Mouse (Mus musculus) layer of hippocampus, postnatal 10 days (tissue): ENCODE measurements around the gene Sp7. TPM values are rescaled to one million over a fixed set of nuclear protein-coding genes. Genes with fewer than 3 reads are reported as not detected.
A peak's percentile ranks its signal among the peaks of the same experiment; 100 is the strongest.

Source experiments
- DNase-seq, 2 experiments: peaks; one replicate each; pipeline ENCODE4 v3.0.0; 2021; ENCODE audit warnings: low spot score in 2 of 2
- total RNA-seq, 2 experiments: library from RNA; stranded (reverse); gene quantifications; 2 replicates each; pipeline ENCODE4 v1.2.3; 2021

Gene Sp7
- total RNA-seq, 2 experiments from 2014 or later: 0.18 to 0.27 TPM

DNA sequence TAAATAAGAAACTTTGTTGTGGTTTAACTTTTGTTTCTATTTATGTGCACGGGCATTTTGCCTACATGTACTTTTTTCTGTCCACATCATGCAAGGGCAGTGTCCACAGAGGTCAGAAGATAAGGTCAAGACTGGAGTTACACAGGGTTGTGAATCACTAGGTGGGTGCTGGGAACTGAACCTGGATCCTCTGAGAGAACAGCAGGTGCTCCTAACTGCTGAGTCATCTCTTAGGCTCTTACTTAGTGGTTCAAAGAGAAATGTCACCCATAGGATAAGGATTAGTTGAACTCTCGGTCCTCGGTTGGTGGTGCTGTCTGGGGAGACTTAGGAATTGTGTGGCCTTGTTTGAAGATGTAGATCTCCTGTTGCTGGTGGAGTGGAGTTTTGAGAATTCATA lies 22.0 kb upstream of the Sp7 start:
- no peak for DNase-seq

DNA sequence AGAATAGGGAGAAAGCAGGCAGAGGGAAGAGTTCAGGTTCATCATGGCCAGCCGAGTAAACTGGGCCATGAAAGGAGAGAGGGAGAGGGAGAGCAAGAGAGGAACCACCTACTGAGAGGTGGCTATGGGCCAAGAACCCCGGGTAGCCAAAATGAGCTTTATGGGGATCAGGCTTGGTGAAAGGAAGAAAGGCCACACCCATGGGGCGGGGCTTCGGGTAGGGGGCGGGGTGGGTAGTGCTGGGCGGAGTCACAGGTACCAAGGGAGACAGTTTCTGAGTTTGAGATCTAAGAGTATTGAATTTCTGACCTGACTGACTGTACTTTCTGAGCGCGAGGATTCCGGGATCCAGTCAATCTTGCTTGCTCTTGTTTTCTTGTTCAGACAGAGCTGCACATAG lies 19.7 kb upstream of the Sp7 start:
- DNase-seq: no peak

DNA sequence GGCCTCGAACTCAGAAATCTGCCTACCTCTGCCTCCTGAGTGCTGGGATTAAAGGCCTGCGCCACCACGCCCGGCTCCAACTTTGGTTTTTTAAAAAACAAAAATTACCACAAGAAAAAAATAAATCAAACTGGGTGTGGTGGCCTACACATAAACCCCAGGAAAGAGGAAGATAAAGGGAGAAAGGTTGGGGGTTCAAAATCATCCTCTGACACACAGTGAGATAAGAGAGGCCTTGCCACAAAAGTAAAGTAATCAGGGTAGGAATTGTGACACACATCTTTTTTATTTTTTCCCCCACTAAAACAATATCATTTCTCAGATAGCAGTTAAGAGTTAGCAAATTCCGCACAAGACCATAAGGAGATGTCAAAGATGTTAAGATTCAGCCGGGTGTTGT lies 16.7 kb upstream of the Sp7 start:
- DNase-seq: no peak

DNA sequence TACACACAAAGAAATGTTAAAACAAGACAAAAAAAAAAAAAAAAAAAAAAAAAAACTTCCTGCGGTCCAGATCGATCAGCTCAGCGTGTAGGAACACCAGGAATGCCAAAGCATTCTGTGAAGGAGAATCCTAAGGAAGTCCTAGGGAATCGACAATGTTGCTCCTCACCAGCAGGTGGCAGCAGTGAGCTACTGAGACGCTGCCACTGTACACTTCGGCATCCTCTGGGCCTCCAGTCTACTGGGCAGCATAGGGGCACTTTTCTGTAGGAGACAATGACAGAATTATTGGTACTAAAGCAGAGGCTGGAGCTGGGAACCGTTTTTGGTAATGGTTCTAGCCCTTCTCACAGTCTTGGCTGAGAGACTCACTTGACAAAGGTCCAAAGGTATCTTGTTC lies 14.6 kb upstream of the Sp7 start:
- DNase-seq: peak; percentile 83 to 86

DNA sequence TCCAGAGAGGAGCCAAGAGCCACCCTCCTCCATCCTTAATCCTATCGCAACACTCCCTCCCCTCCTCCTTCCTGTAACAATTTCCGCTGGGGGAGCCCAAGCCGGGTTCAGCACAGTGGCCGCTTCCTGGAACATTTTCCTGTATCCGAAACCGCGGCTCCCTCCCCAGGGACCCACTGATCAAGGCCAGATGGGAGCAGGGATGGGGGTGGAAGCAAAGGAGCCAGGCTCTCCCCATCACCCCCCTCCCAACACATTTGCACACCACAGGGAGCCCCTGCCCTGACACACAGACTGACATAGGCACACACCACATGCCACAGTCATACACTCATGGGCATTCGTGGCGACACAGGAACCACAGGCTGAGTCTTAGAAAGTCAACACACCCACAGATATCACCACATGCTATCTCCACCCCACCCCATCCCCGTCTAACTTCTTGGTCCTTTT lies 10.9 kb upstream of the Sp7 start:
- DNase-seq: no peak

DNA sequence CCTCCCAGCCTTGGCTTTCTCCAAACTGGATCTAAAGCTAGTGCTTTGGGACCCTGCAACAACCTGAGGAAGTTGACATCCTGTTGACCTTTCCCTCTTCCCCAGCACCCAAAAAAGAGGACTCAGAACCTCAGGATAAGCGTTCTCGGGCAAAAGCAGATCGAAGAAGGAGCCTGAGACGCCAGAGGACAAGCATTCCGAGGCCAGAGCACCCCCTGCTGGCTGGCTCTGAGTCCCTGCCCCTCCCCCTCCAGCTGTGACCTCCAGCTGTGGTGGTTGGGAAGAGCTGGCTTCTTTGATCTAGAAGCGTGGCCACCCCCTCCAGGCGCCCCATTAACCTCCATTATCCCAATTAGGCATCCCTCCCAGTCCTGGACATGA lies 10.2 kb upstream of the Sp7 start:
- peak; percentile 78 to 85 for DNase-seq

DNA sequence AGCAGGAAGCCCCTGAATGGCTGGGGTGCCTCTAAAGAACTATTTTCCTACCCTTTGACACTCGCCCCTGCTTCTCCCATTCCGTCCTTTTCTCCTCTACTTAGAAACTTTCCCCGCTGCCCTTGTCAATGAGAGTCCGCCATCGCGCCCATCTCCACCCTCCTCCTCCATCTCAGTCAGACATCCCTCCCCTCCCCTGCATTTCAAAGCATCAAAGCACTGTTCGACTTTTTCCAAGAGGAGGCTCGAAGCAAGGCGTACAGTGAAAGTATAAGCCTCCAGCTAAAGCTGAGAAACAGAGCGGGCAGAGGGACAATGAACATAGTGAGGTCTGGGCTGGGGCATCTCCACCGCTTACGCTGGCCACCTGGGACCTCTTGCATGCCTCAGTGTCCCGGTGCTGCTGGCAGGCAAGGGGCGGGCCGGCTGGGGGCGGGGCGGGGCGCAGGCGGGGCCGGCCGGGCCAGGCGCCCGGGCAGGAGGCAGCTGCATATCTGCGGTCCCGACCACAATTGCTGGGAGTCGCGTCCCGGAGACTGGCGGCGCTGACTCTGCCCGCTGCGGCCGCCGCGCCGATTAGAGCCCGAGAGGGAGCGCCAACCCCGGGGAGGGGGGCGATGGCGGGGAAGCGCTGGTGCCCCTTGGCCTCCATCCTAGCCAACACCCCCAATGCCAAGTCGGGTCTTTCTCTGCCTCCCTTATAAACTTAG lies 9.6 kb upstream of the Sp7 start:
- DNase-seq: peak; percentile 37 to 45

DNA sequence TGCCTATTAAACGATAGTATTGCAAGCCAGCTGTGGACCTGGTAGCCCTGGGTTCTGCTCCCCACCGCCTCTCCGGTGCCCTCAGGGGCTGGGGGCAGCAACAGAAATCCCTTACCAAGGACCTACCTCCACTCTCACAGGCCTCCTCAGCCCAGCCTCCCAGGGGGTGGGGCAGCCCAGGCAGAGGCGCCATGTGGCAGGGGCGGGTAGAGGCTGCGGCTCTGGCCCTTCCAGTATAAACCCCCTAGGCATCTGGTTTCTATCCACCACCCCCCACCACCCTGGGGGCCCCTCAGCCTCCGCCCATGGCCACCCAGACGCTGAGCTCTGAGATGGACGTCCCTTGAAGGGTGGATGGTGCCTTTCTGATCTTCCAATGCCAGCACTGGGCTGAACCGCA lies 3.7 kb upstream of the Sp7 start:
- DNase-seq: no peak

DNA sequence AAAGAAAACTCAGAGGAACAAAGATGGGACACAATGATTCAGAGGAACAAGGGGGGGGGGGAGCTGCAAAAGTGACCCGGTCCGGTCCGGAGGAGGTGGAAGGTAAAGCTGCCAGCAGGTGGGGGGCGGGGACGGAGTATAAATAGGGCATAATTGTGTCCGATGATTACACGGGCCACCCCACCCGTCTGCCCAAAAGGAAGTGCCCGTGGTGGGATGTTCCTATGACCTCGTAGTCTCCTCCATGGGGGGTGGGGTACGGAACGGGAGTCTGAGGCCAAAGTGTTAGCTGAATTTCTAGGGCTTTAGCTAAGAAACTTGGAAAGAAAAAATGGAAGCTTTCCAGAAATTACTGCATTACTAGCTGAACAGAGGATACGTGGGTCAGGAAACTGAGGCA lies 3.0 kb upstream of the Sp7 start:
- no peak for DNase-seq

DNA sequence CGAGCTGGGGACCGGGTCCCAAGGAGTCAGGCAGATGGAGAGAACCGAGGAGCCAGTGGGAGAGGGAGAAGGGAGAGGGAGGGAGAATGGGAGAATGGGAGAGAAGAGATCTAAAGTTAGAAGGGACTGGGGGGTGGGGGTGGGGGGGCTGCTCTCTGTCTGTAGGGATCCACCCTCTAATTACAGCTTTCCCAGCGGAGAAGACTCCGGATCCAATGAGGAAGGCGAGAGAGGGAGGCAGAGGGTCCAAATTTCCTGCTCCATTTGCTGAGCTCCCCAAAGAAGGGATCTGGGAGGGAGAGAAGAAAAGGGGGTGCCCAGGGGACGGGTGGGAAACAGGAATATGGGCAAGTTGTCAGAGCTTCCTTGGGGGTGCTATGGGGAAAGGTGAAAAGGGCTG lies 744 bp downstream of the Sp7 start:
- no peak for DNase-seq

DNA sequence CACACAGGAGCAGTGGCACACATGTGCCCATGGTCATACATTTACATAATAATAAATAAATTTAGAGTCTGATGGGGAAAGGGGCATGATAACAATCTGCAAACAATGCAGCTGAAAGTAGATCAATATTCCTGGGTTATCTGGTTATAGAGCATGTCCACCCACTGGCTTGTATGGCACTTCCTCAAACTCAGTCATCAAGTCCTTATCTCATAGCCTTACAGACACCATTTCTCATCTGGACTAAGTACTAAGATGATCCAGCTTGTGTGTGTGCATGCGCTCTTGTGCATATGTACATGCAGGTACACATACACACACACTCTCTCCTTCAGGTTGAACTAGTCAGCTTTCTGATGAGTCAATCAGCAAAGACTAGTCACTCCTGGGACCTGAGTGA lies 2.3 kb downstream of the Sp7 start:
- no peak for DNase-seq

DNA sequence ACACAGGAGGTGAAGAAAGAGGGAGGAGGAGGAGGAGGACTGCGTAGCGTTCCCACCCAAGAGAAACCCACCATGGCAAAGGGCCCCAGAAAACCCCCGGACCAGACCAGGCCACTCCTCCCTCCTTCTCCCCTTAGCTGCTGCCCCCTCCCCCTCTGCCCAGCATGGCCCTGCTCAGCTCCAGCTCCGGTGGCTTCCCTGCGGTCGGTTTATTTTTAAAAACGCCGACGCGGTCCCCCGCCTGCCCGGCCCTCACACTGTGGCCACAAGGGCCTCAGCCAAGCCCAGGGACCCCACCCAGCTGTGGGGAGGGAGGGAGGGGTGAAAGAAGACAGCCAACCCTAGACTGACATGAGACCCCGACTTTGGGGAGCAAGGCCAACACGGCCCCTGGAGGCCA lies 4.3 kb downstream of the Sp7 start:
- DNase-seq: no peak

DNA sequence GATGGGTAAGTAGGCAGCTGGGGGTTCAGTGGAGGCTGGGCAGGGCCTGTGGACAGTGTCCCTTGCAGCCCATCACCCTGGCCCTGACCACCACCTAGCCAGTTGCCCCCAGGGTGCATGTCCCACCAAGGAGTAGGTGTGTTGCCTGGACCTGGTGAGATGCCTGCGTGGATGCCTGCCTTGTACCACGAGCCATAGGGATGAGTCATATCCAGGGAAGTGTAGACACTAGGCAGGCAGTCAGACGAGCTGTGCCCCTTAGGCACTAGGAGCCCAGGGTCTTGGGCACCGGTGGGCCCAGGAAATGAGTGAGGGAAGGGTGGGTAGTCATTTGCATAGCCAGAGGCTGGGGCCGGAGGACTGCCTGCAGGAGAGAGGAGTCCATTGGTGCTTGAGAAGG lies 8.1 kb downstream of the Sp7 start:
- DNase-seq: no peak

DNA sequence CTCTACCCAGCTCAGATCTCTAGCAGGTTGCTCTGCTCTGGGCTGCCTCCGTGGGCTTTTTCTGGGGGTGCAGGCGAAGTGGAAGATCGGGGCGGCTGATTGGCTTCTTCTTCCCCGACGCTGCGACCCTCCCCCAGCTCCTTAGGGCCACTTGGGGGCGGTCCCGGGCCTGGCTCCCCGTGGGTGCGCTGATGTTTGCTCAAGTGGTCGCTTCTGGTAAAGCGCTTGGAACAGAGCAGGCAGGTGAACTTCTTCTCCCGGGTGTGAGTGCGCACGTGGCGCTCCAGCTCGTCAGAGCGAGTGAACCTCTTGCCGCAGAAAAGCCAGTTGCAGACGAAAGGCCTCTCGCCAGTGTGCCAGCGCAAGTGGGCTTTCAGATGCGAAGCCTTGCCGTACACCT lies 8.9 kb downstream of the Sp7 start:
- no peak for DNase-seq

DNA sequence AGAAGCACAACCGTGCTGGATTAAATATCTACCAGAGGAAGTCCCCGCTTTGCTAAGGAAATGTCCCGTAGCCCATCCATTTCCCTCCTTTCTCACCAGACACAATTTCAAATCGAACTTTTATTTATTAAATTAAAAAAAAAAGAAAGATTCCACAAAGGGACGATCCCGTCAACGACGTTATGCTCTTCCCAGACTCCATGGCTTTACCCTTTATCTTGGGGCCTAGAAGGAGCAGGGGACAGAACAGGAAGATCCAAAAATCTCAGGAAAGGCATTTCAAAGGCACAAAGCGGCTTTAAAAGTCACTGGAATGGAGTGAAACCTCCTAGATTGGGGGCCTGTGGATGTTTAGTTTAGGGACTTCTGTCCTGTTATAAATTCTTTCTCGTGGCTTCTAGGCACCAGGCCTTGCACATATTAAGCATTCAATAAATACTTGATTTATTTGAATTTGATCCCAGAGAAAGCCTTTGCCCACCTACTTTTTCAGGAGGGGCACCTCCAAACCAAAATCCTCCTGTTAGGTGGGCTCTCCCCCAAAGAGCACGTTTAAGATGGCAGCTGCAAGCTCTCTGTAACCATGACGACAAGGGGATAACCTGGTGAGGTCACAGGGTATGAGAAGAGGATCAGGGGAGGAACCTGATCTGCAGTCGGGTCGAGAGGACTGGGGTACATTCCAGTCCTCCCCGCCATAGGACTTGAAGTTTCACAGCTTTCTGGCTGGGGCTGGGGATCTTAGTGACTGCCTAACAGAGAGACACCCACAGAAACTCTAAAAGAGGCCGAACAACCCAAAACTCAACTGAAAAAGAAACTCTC lies 10.3 kb downstream of the Sp7 start:
- no peak for DNase-seq

DNA sequence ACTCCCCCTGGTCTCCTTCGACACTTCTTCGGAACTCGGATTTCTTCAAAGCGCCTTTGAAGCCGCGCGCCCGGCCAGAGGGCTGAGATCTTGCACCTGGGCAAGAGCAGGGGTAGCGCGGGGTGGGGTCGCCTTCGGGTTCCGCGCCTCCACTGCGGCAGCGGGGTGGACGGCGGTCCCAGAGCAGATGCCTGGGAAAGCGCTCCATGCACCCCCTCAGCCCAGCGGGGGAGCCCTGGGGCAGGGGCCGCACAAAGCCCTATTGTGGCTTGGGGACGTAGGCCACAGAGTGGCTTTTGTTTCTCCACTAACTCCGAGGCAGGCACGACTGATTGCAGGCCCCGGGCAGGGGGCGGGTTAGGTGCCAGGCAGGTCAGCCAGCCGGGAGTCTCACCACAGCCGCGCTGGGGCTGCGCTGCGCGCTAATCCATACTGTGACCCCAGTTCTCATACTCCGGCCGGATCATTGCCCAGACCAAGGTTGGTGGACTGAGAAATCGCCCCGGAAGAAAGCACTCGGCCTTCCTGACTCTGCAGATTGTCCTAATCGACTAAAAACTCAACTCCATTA lies 11.0 kb downstream of the Sp7 start:
- DNase-seq: no peak

DNA sequence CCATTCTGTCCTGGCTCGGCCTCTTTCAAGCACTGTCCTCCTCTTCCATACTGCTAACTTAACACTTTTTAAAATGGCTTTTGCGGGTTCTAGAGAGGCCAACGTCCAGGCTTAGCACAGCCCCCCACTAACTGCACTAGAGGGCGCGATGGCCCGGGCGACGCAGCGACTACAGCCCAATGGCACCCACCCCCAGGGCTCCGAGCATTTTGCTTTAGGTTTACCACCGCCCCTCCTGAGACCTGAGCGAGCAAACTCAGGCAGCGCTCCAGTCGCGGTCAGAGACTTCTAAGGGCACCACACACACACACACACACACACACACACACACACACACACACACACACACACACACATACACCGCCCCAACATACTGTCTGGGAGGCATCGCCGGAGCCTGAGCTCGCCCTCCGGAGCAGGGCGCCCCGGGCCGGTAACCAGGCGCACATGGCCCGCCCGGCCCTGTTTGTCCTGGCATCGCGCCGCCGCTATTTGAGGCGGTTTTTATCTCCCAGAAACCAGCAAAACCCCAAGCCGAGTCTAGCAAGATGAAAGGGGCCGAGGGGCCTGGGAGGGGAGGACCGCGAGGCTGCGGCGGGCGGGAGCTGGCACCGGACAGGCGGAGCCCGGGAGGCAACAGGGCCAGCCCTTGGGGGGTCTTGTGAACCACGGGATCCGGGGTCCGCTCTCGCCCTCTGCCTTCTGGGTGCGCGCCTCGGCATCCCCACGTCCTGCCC lies 11.7 kb downstream of the Sp7 start:
- peak; percentile 51 to 67 for DNase-seq

DNA sequence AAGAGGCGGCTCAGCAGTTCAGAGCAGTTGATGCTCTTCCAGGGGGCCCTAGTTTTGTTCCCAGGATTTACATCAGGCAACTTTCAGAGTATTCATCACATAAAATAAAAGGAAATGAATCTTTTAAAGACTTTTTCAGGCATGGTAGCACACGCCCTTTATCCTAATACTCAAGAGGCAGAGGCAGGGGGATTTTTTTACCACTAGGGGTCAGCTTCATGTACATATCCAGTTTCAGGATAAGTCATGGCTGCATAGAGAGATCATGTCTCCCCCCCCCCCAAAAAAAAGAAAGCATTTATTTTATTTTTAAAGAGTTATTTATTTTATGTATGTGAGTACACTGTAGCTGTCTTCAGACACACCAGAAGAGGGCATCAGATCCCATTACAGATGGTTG lies 13.0 kb downstream of the Sp7 start:
- no peak for DNase-seq

DNA sequence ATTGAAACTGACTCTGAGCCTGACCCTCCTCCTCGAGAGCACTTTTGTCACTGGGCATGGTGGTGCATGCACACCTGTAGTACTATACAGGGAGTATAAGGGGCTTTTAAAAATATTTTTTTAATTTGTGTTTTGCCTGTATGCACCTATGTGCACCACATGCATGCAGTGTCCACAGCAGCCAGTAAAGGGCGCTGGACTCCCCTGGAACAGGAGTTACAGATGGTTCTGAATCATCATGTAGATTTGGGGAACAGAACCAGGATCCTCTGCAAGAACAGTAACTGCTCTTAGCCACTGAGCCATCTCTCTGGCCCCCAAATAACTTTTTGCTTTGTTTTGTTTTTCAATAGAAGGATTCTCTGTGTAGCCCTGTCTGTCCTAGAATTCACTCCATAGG lies 14.8 kb downstream of the Sp7 start:
- no peak for DNase-seq

DNA sequence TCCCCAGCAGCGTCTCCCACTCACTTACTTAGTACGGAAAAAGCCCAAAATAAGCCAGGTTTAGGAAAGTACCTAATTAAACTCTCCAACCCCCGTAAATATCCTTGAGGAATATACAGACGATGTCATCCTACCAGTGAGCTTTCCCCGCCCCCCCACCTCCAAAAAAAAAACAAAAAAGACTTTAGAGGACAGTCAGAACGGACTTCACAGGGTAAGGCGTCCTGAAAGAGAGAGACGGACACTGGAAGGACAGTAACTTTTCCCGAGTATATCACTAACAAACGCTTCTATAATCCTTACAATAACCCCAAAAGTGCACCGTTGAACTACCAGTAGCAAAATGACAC lies 16.1 kb downstream of the Sp7 start:
- no peak for DNase-seq

DNA sequence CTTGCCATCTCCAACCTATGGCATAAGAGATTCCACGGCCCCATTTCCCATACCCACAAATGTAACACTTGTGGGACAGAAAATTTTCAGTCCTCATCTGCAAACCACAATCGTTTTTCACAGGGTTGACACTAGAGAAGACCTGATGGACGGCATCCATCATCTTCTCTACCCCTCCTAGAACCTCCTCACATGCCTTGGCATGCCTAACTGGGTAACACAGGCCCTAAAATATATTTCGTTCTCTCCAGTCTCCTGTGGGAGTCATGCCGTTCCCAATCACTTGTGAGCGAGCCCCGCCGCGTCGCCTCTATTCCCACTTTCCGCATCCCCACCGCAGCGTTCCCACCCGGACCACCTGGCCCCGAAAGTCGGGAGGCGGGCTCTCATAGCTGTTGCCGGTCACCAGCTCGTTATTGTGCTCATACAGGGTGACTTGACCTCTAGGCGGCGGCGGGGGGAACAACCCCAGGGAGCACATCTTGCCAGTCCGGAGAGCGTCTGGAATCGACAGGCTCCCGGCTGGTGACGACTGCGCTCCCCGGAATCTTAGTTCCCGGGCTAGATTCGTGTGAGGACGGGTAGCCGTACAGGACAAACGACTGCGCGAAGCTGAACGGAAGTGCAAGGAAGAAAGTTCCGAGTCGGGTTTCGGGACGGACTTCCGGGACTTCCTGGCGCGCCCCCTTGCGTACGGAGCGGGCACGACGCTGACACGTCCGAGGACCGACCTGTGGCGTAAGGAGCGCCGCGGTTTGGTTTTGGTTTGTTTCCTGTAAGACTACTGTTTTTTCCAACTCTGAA lies 16.6 kb downstream of the Sp7 start, which contains the start of gene Aaas:
Aaas (minus strand) TSS at position 634 of the 804 bp plus-strand sequence.
- peak; percentile 95 to 96 for DNase-seq
